Mouse (Mus musculus): Measurements from ENCODE around the gene Ctsd. TPM values are rescaled to one million over a fixed set of nuclear protein-coding genes. Genes with fewer than 3 reads are reported as not detected.
A peak's percentile ranks its signal among the peaks of the same experiment; 100 is the strongest.

Ctsd gene
- total RNA-seq, 2 experiments from 2014 or later: 536 to 544 TPM

GRCm38 (mm10) chr7:142375261-142375724 lies 12.5 kb downstream of the Ctsd start:
- peak in 1 of 2 experiments; percentile 51 for DNase-seq (ENCODE audit: low spot score in 2 of 2)

GRCm38 (mm10) chr7:142374413-142375015 lies 13.3 kb downstream of the Ctsd start:
- no peak for DNase-seq (ENCODE audit: low spot score in 2 of 2)

GRCm38 (mm10) chr7:142373641-142374412 lies 14.0 kb downstream of the Ctsd start, which contains the start of gene Ifitm10:
Ifitm10 (minus strand) TSS chr7:142373753.
- DNase-seq (ENCODE audit: low spot score in 2 of 2): no peak

- no peak for DNase-seq (ENCODE audit: low spot score in 2 of 2)
Observed at GRCm38 (mm10) chr7:142373039-142373438, 14.8 kb downstream of the Ctsd start.

GRCm38 (mm10) chr7:142371768-142372661 lies 15.8 kb downstream of the Ctsd start:
- no peak for DNase-seq (ENCODE audit: low spot score in 2 of 2)

- DNase-seq (ENCODE audit: low spot score in 2 of 2): no peak
Observed at GRCm38 (mm10) chr7:142371398-142371767, 16.5 kb downstream of the Ctsd start.

GRCm38 (mm10) chr7:142370937-142371336 lies 16.9 kb downstream of the Ctsd start:
- DNase-seq (ENCODE audit: low spot score in 2 of 2): no peak

- no peak for DNase-seq (ENCODE audit: low spot score in 2 of 2)
Observed at GRCm38 (mm10) chr7:142369820-142370219, 18.0 kb downstream of the Ctsd start.

GRCm38 (mm10) chr7:142368856-142369255 lies 19.0 kb downstream of the Ctsd start:
- no peak for DNase-seq (ENCODE audit: low spot score in 2 of 2)

- no peak for DNase-seq (ENCODE audit: low spot score in 2 of 2)
Observed at GRCm38 (mm10) chr7:142363107-142363506, 24.7 kb downstream of the Ctsd start.

- no peak for DNase-seq (ENCODE audit: low spot score in 2 of 2)
Observed at GRCm38 (mm10) chr7:142360743-142361142, 27.1 kb downstream of the Ctsd start.

GRCm38 (mm10) chr7:142359129-142359528 lies 28.7 kb downstream of the Ctsd start:
- no peak for DNase-seq (ENCODE audit: low spot score in 2 of 2)

- DNase-seq (ENCODE audit: low spot score in 2 of 2): no peak
Observed at GRCm38 (mm10) chr7:142357566-142357965, 30.3 kb downstream of the Ctsd start.

GRCm38 (mm10) chr7:142354661-142355233 lies 33.1 kb downstream of the Ctsd start:
- no peak for DNase-seq (ENCODE audit: low spot score in 2 of 2)

GRCm38 (mm10) chr7:142353854-142354253 lies 34.0 kb downstream of the Ctsd start:
- no peak for DNase-seq (ENCODE audit: low spot score in 2 of 2)

GRCm38 (mm10) chr7:142351569-142351968 lies 36.3 kb downstream of the Ctsd start:
- no peak for DNase-seq (ENCODE audit: low spot score in 2 of 2)

GRCm38 (mm10) chr7:142349308-142349961 lies 38.4 kb downstream of the Ctsd start:
- DNase-seq (ENCODE audit: low spot score in 2 of 2): no peak

- DNase-seq (ENCODE audit: low spot score in 2 of 2): no peak
Observed at GRCm38 (mm10) chr7:142347542-142347941, 40.3 kb downstream of the Ctsd start.

GRCm38 (mm10) chr7:142342247-142342640 lies 45.6 kb downstream of the Ctsd start:
- no peak for DNase-seq (ENCODE audit: low spot score in 2 of 2)

- DNase-seq (ENCODE audit: low spot score in 2 of 2): no peak
Observed at GRCm38 (mm10) chr7:142341564-142342246, 46.1 kb downstream of the Ctsd start.
